ENCODE assay signal across 7 mouse cellular contexts in the genomic region with DNA sequence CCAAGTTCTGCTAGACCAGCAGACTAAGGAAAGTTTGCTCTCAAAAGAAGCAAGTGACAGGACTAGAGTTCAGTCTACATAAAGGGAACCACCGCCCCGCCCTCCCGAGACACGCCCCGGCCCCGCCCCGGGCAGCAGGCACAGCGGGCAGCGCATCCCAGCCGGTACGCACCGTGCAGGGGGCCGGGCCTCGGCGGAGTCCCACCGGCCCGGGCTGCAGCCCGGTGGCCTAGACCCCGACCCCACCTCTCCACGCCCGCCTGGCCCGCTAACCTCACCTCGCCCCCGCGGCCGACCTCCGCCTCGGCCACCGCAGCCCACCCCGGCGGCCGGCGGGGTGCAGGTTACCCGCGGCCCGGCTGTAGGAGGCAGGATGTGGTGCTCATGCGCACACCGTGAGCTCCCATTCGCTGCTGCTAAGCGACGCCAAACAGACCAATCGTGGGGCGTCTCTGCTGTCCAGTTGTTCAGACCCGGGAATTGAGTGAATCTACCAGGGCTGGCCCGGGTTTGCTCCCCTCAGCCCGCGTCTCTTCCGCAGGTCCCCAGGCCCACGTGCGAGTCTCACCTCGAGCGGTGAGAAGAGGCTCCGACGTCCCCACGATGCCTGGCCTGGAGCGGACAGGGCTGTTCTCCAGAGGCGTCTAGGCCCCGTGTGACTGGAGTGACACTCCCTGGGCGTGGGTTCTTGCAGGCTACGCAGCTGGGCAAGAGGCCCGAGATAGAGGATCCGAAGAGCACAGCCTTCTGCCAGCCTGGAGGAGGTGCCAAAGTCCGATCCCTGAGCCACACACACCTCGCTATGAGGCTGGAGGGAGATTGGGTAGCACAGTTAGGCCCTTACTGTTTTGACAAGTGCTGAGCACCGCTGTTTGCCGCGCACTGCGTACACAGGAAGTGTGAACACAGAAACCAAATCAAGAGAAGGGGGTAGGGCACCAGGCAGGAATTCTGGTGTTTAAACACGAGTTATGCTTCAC. TPM values are rescaled to one million over a fixed set of nuclear protein-coding genes. Genes with fewer than 3 reads are reported as not detected.
DNase-seq lines count a peak whose midpoint lies in the region; ATAC-seq and TF ChIP-seq lines count a peak whose summit lies in the region.

TSS of gene Sec22c (minus strand) at position 845 of the 980 bp plus-strand sequence.

- no peak for TF ChIP-seq CTCF in kidney, adult 2 months (conservative IDR thresholded peaks at IDR 0.05; ENCODE audit: insufficient read depth, insufficient read length, low read depth, low read length)
- no peak for TF ChIP-seq CTCF in spleen, adult 2 months (IDR thresholded peaks at IDR 0.05; ENCODE audit: extremely low read depth, insufficient read depth, insufficient read length, insufficient replicate concordance)

- H3K9me3 ChIP-seq in embryonic facial prominence, embryonic 12.5 days: no peaks in the 10 kb centered on the region
- no peaks in the 10 kb centered on the region for H3K9me3 ChIP-seq in limb, embryonic 12.5 days
- no peaks in the 10 kb centered on the region for H3K9me3 ChIP-seq in midbrain, embryonic 15.5 days

- peak within 1 kb of the TSS; percentile 75 for H3K27ac ChIP-seq in embryonic facial prominence, embryonic 12.5 days
- H3K27ac ChIP-seq in kidney, adult 2 months (ENCODE audit: insufficient read depth, low read depth, low read length): peak within 1 kb of the TSS; percentile 12; the same call in 1 of the 2 replicates
- H3K27ac ChIP-seq in limb, embryonic 12.5 days: peak within 1 kb of the TSS; percentile 47
- peak within 1 kb of the TSS; percentile 76 for H3K27ac ChIP-seq in midbrain, embryonic 15.5 days
- H3K27ac ChIP-seq in spleen, adult 2 months (ENCODE audit: insufficient read depth, low read length): peak within 1 kb of the TSS; percentile 91

- 1% methylated on average over 56 of the region's 69 CpGs for WGBS in embryonic facial prominence, embryonic 12.5 days
- under 1% methylated on average over 69 of the region's 69 CpGs for WGBS in kidney, adult 2 months
- WGBS in limb, embryonic 12.5 days: 2% methylated on average over 69 of the region's 69 CpGs
- 1% methylated on average over 69 of the region's 69 CpGs for WGBS in midbrain, embryonic 15.5 days
- 1% methylated on average over 69 of the region's 69 CpGs for WGBS in spleen, adult 2 months

- peak within 1 kb of the TSS; percentile 73 for H3K9ac ChIP-seq in embryonic facial prominence, embryonic 12.5 days
- peak within 1 kb of the TSS; percentile 79 for H3K9ac ChIP-seq in limb, embryonic 12.5 days (replicated peaks)
- peak within 1 kb of the TSS; percentile 75 for H3K9ac ChIP-seq in midbrain, embryonic 15.5 days

- no peaks in the 10 kb centered on the region for H3K36me3 ChIP-seq in embryonic facial prominence, embryonic 12.5 days
- H3K36me3 ChIP-seq in kidney, adult 2 months (ENCODE audit: control insufficient read depth, insufficient read depth, low read length): no peaks in the 10 kb centered on the region
- H3K36me3 ChIP-seq in limb, embryonic 12.5 days: 0 out of 2 replicates have a peak, but pooled peaks cover 4% of the 10 kb centered on the region
- H3K36me3 ChIP-seq in midbrain, embryonic 15.5 days (replicated peaks): no peaks in the 10 kb centered on the region
- H3K36me3 ChIP-seq in spleen, adult 2 months (ENCODE audit: control insufficient read depth, insufficient read depth, low read length): no peaks in the 10 kb centered on the region

- H3K4me3 ChIP-seq in embryonic facial prominence, embryonic 12.5 days: peak within 1 kb of the TSS; percentile 69
- H3K4me3 ChIP-seq in kidney, adult 2 months (ENCODE audit: insufficient read depth, low read depth, low read length): peak within 1 kb of the TSS; percentile 67
- peak within 1 kb of the TSS; percentile 87 for H3K4me3 ChIP-seq in limb, embryonic 12.5 days (replicated peaks)
- H3K4me3 ChIP-seq in midbrain, embryonic 15.5 days: peak within 1 kb of the TSS; percentile 87
- peak within 1 kb of the TSS; percentile 80 for H3K4me3 ChIP-seq in spleen, adult 2 months (ENCODE audit: extremely low read depth, insufficient read depth, insufficient read length)

- no peak for TF ChIP-seq POLR2A in kidney, adult 2 months (IDR thresholded peaks at IDR 0.05; ENCODE audit: low read depth, low read length)
- TF ChIP-seq POLR2A in spleen, adult 2 months (IDR thresholded peaks at IDR 0.05; ENCODE audit: low read depth, low read length): 0 out of 2 replicates have a peak, but pooled peaks have one; percentile 2

- H3K4me2 ChIP-seq in embryonic facial prominence, embryonic 12.5 days (replicated peaks): peak within 1 kb of the TSS; percentile 93
- H3K4me2 ChIP-seq in limb, embryonic 12.5 days: peak within 1 kb of the TSS; percentile 82
- peak within 1 kb of the TSS; percentile 91 for H3K4me2 ChIP-seq in midbrain, embryonic 15.5 days

- DNase-seq in adrenal gland, postnatal 25 days: peak; percentile 91
- DNase-seq in heart, adult 18-20 months: peak; percentile 94 to 96
- DNase-seq in kidney, adult 2 months: peak; percentile 96
- peak; percentile 73 to 89 for DNase-seq in spleen, adult 2 months (ENCODE audit: low read depth in 1 of 2, low spot score in 2 of 2)

- peaks cover 16% of the 10 kb centered on the region for H3K4me1 ChIP-seq in embryonic facial prominence, embryonic 12.5 days
- H3K4me1 ChIP-seq in kidney, adult 2 months (ENCODE audit: control insufficient read depth, insufficient read depth, low read length): peaks cover 11% of the 10 kb centered on the region; the same call in 1 of the 2 replicates
- H3K4me1 ChIP-seq in limb, embryonic 12.5 days (replicated peaks): peaks cover 23% of the 10 kb centered on the region
- peaks cover 33% of the 10 kb centered on the region for H3K4me1 ChIP-seq in midbrain, embryonic 15.5 days
- peaks cover 10% of the 10 kb centered on the region; the same call in 1 of the 2 replicates for H3K4me1 ChIP-seq in spleen, adult 2 months (ENCODE audit: control insufficient read depth, insufficient read depth, insufficient read length)

- H3K27me3 ChIP-seq in embryonic facial prominence, embryonic 12.5 days: no peaks in the 10 kb centered on the region
- H3K27me3 ChIP-seq in kidney, adult 2 months (replicated peaks; ENCODE audit: control insufficient read depth, insufficient read depth, low read length): no peaks in the 10 kb centered on the region
- no peaks in the 10 kb centered on the region for H3K27me3 ChIP-seq in limb, embryonic 12.5 days
- no peaks in the 10 kb centered on the region for H3K27me3 ChIP-seq in midbrain, embryonic 15.5 days (replicated peaks)
- no peaks in the 10 kb centered on the region for H3K27me3 ChIP-seq in spleen, adult 2 months (ENCODE audit: control insufficient read depth, insufficient read depth, low read length)

- ATAC-seq in embryonic facial prominence, embryonic 12.5 days (ENCODE audit: insufficient number of reproducible peaks, insufficient read depth, low FRiP score, low TSS enrichment): peak; percentile 97
- ATAC-seq in limb, embryonic 12.5 days (ENCODE audit: insufficient number of reproducible peaks, insufficient read depth, low FRiP score, low TSS enrichment, low read depth): peak; percentile 93
- peak; percentile 96 for ATAC-seq in midbrain, embryonic 15.5 days (replicated peaks)

RNA-seq across cellular contexts. Expression of gene Sec22c, which starts in this region (rescaled TPM):
- total RNA-seq in adrenal gland, postnatal 25 days (2021): 4.9 and 5.3 TPM in 2 replicates
- polyA plus RNA-seq in embryonic facial prominence, embryonic 12.5 days (2016; fragmentation: Nextera tagmentation; extraction: Ambion mirVana): 16.8 and 18.0 TPM in 2 replicates
- 1 to 10 TPM; 5.2 to 6.2 TPM for total RNA-seq in heart, adult 18-20 months (2021)
- 6.6 and 7.4 TPM in 2 replicates for polyA plus RNA-seq in kidney, adult 2 months (2012; rRNA removed)
- 13.9 and 16.2 TPM in 2 replicates for polyA plus RNA-seq in limb, embryonic 12.5 days (2016; fragmentation: Nextera tagmentation; extraction: Ambion mirVana)
- 36.9 and 39.4 TPM in 2 replicates for polyA plus RNA-seq in midbrain, embryonic 15.5 days (2015; fragmentation: Nextera tagmentation; extraction: Ambion mirVana)
- polyA plus RNA-seq in spleen, adult 2 months (2012; rRNA removed): 10.0 and 12.0 TPM in 2 replicates

Comparison
In these comparisons a context has a peak if more than half of its experiments do, and no peak if none do; other contexts are left out.
1. Peak in every context shown above with its lines: DNase-seq, ATAC-seq, H3K4me3 ChIP-seq and H3K27ac ChIP-seq.
2. H3K27ac ChIP-seq: peak in every context shown above with its lines; median percentile 91 in spleen, adult 2 months; 76 in midbrain, embryonic 15.5 days; 75 in embryonic facial prominence, embryonic 12.5 days; 47 in limb, embryonic 12.5 days; 12 in kidney, adult 2 months.